Mouse (Mus musculus) urinary bladder, postnatal 14 days (tissue): ENCODE data around the gene Tubb3.
A peak's percentile ranks its signal among the peaks of the same experiment; 100 is the strongest.

Experiments used
- DNase-seq: peaks from one replicate; pipeline ENCODE4 v3.0.0; 2021; ENCODE audit warnings: low spot score

Tubb3 gene

GRCm38 (mm10) chr8:123411246-123411645 lies at the start of gene Tubb3:
Gene Tubb3 (plus strand): TSS chr8:123411424.
- DNase-seq = peak; percentile 44

GRCm38 (mm10) chr8:123373403-123374238 lies 37.6 kb upstream of the Tubb3 start, which contains the start of gene Tcf25:
Gene Tcf25 (plus strand): TSS chr8:123373753.
- DNase-seq = peak; percentile 96

- DNase-seq = peak; percentile 95
Measured at GRCm38 (mm10) chr8:123374239-123374578, 37.0 kb upstream of the Tubb3 start.

GRCm38 (mm10) chr8:123375701-123376100 lies 35.5 kb upstream of the Tubb3 start:
- no peak for DNase-seq

GRCm38 (mm10) chr8:123376106-123376505 lies 35.1 kb upstream of the Tubb3 start:
- DNase-seq = no peak

- DNase-seq = no peak
Measured at GRCm38 (mm10) chr8:123381711-123382110, 29.5 kb upstream of the Tubb3 start.

GRCm38 (mm10) chr8:123382516-123382915 lies 28.7 kb upstream of the Tubb3 start:
- DNase-seq = no peak

- DNase-seq = no peak
Measured at GRCm38 (mm10) chr8:123384883-123385540, 26.2 kb upstream of the Tubb3 start.

- DNase-seq = no peak
Measured at GRCm38 (mm10) chr8:123387041-123387440, 24.2 kb upstream of the Tubb3 start.

- DNase-seq = no peak
Measured at GRCm38 (mm10) chr8:123387801-123388200, 23.4 kb upstream of the Tubb3 start.

- DNase-seq = no peak
Measured at GRCm38 (mm10) chr8:123389026-123389425, 22.2 kb upstream of the Tubb3 start.

GRCm38 (mm10) chr8:123398308-123398707 lies 12.9 kb upstream of the Tubb3 start:
- no peak for DNase-seq

- DNase-seq = no peak
Measured at GRCm38 (mm10) chr8:123401936-123402335, 9.3 kb upstream of the Tubb3 start.

- DNase-seq = no peak
Measured at GRCm38 (mm10) chr8:123402730-123403326, 8.4 kb upstream of the Tubb3 start.

GRCm38 (mm10) chr8:123404521-123404920 lies 6.7 kb upstream of the Tubb3 start:
- DNase-seq = no peak

GRCm38 (mm10) chr8:123406786-123407185 lies 4.4 kb upstream of the Tubb3 start, which contains the start of gene Mc1r:
Gene Mc1r (plus strand): TSS chr8:123407107.
- peak; percentile 44 for DNase-seq

GRCm38 (mm10) chr8:123407612-123408011 lies 3.6 kb upstream of the Tubb3 start:
- DNase-seq = no peak

GRCm38 (mm10) chr8:123408586-123409544 lies 2.4 kb upstream of the Tubb3 start:
- DNase-seq = no peak

- DNase-seq = peak; percentile 25
Measured at GRCm38 (mm10) chr8:123410049-123410587, 1.1 kb upstream of the Tubb3 start.

GRCm38 (mm10) chr8:123410788-123411187 lies 436 bp upstream of the Tubb3 start:
- DNase-seq = no peak

GRCm38 (mm10) chr8:123411781-123412327 lies 630 bp downstream of the Tubb3 start:
- DNase-seq = no peak
